9 mouse cellular contexts compared by ENCODE assay signal in the genomic region with DNA sequence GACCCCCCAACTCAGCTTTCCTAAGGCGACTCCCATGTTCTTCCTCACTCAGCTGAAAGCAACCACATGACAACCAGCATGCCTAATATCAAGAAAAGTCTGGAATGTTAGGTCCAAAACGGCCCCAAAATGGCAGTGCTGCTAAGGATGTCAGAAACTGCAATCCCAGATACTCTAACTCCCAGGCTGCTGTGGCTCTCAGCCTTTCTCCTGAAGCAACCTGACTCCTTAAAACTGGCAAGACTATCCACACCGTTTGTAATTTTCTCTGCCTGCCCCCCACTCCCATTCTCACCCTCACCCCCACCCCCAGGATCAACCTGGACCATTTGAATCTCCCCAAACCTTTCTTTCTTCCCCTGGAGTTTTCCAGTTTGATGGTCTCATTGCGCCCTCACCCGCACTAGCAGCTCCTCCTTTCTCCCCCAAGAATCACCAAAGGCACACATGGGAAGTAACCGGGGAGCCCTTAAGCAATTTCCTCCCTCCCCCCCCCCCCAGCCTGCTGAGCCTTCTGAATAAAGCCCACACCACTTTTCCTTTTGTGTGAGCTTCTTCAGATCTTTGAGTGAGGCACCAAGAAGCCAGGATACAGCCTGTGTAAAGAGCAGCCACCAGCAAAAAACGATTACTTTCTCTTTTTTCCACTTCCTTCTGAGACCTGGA.
DNase-seq lines count a peak whose midpoint lies in the region; ATAC-seq and TF ChIP-seq lines count a peak whose summit lies in the region.
"Had no signal": no experiment of that assay in that cellular context is flagged by ENCODE, and none has a peak within 500 bp of the region (broad histone marks: within the 10 kb centered on the region; RNA-seq: fewer than 3 reads in every experiment).

No protein-coding gene starts in this region.

- peaks cover 8% of the 10 kb centered on the region; the same call in 1 of the 2 replicates for H3K27me3 ChIP-seq in heart, embryonic 13.5 days (replicated peaks)
- H3K27me3 ChIP-seq in heart, adult 2 months (ENCODE audit: control insufficient read depth, insufficient read depth, low read length) = no peaks in the 10 kb centered on the region
- no peaks in the 10 kb centered on the region for H3K27me3 ChIP-seq in stomach, embryonic 15.5 days (replicated peaks)
- no peaks in the 10 kb centered on the region for H3K27me3 ChIP-seq in stomach, postnatal 0 days (ENCODE audit: control insufficient read depth, insufficient read depth, low read length)
- peaks cover 4% of the 10 kb centered on the region; the same call in 1 of the 2 replicates for H3K27me3 ChIP-seq in limb, embryonic 13.5 days

- peak overlapping the region; percentile 56 for H3K4me2 ChIP-seq in heart, embryonic 13.5 days
- peak overlapping the region; percentile 21; the same call in 1 of the 2 replicates for H3K4me2 ChIP-seq in stomach, embryonic 15.5 days
- H3K4me2 ChIP-seq in stomach, postnatal 0 days (replicated peaks; ENCODE audit: low read depth) = no peak overlapping the region
- peak overlapping the region; percentile 35; the same call in 1 of the 2 replicates for H3K4me2 ChIP-seq in limb, embryonic 13.5 days (replicated peaks)

- 30% methylated on average over 7 of the region's 7 CpGs for WGBS in heart, embryonic 13.5 days
- WGBS in heart, adult 2 months = 40% methylated on average over 7 of the region's 7 CpGs
- WGBS in stomach, embryonic 15.5 days = 39% methylated on average over 7 of the region's 7 CpGs
- 43% methylated on average over 7 of the region's 7 CpGs for WGBS in stomach, postnatal 0 days
- 33% methylated on average over 7 of the region's 7 CpGs for WGBS in limb, embryonic 13.5 days

- TF ChIP-seq CTCF in heart, adult 2 months (IDR thresholded peaks at IDR 0.05) = no peak
- TF ChIP-seq CTCF in stomach, postnatal 0 days (IDR thresholded peaks at IDR 0.05; ENCODE audit: low read depth) = no peak

- DNase-seq in heart, adult 2 months = no peak
- DNase-seq in stomach, postnatal 0 days (ENCODE audit: low spot score) = no peak
- no peak for DNase-seq in left cerebral cortex, adult 18-20 months (ENCODE audit: low spot score in 2 of 2)
- DNase-seq in cerebellum, postnatal 4 days (ENCODE audit: low spot score in 2 of 2) = no peak
- DNase-seq in frontal cortex, postnatal 10 days (ENCODE audit: low spot score in 2 of 2) = no peak
- DNase-seq: gastrocnemius, postnatal 14 days had no signal

- no peaks in the 10 kb centered on the region; the same call in 1 of the 2 replicates for H3K9me3 ChIP-seq in heart, embryonic 13.5 days
- no peaks in the 10 kb centered on the region for H3K9me3 ChIP-seq in stomach, embryonic 15.5 days
- no peaks in the 10 kb centered on the region for H3K9me3 ChIP-seq in stomach, postnatal 0 days (ENCODE audit: control insufficient read depth, low read length)
- no peaks in the 10 kb centered on the region for H3K9me3 ChIP-seq in limb, embryonic 13.5 days

- peak overlapping the region; percentile 15; the same call in 1 of the 2 replicates for H3K4me3 ChIP-seq in heart, embryonic 13.5 days
- no peak overlapping the region for H3K4me3 ChIP-seq in heart, adult 2 months
- no peak overlapping the region for H3K4me3 ChIP-seq in stomach, embryonic 15.5 days (replicated peaks)
- no peak overlapping the region for H3K4me3 ChIP-seq in stomach, postnatal 0 days (ENCODE audit: low read depth, low read length)
- no peak overlapping the region for H3K4me3 ChIP-seq in limb, embryonic 13.5 days

- no peak overlapping the region for H3K27ac ChIP-seq in heart, embryonic 13.5 days (replicated peaks)
- H3K27ac ChIP-seq in heart, adult 2 months = no peak overlapping the region
- H3K27ac ChIP-seq in stomach, embryonic 15.5 days = no peak overlapping the region
- H3K27ac ChIP-seq in stomach, postnatal 0 days (replicated peaks) = no peak overlapping the region
- no peak overlapping the region for H3K27ac ChIP-seq in limb, embryonic 13.5 days

- H3K79me2 ChIP-seq in heart, adult 2 months (replicated peaks; ENCODE audit: control insufficient read depth, insufficient read depth, low read length) = no peaks in the 10 kb centered on the region

- H3K4me1 ChIP-seq in heart, embryonic 13.5 days = peaks cover 12% of the 10 kb centered on the region
- peaks cover 1% of the 10 kb centered on the region for H3K4me1 ChIP-seq in heart, adult 2 months (ENCODE audit: control insufficient read depth, insufficient read depth, low read length)
- H3K4me1 ChIP-seq in stomach, embryonic 15.5 days = 0 out of 2 replicates have a peak, but pooled peaks cover 5% of the 10 kb centered on the region
- no peaks in the 10 kb centered on the region for H3K4me1 ChIP-seq in stomach, postnatal 0 days (replicated peaks; ENCODE audit: control insufficient read depth, insufficient read depth)
- H3K4me1 ChIP-seq in limb, embryonic 13.5 days = peaks cover 16% of the 10 kb centered on the region

- no peaks in the 10 kb centered on the region for H3K36me3 ChIP-seq in heart, embryonic 13.5 days
- no peaks in the 10 kb centered on the region for H3K36me3 ChIP-seq in heart, adult 2 months (ENCODE audit: control insufficient read depth, insufficient read depth, low read length)
- no peaks in the 10 kb centered on the region for H3K36me3 ChIP-seq in stomach, embryonic 15.5 days
- H3K36me3 ChIP-seq in stomach, postnatal 0 days (ENCODE audit: control insufficient read depth, insufficient read depth, low read length) = no peaks in the 10 kb centered on the region
- no peaks in the 10 kb centered on the region for H3K36me3 ChIP-seq in limb, embryonic 13.5 days

- intact Hi-C loops in heart, adult 2 months (cut with DNase I) = no loop called here

- no peak for ATAC-seq in heart, embryonic 13.5 days (ENCODE audit: extremely low read depth, insufficient number of reproducible peaks, low FRiP score, low TSS enrichment)
- no peak for ATAC-seq in stomach, embryonic 15.5 days (ENCODE audit: insufficient read depth, low FRiP score, low read depth)
- no peak for ATAC-seq in stomach, postnatal 0 days (ENCODE audit: low FRiP score, low TSS enrichment)
- ATAC-seq in limb, embryonic 13.5 days (ENCODE audit: low FRiP score, low read depth) = no peak

- TF ChIP-seq EP300 in heart, adult 2 months (IDR thresholded peaks at IDR 0.05; ENCODE audit: insufficient read depth, low read depth, low read length) = no peak
- TF ChIP-seq EP300 in stomach, postnatal 0 days (optimal IDR thresholded peaks at IDR 0.05) = no peak

- H3K9ac ChIP-seq in heart, embryonic 13.5 days = no peak overlapping the region
- no peak overlapping the region for H3K9ac ChIP-seq in heart, adult 2 months (ENCODE audit: low read depth, low read length)
- no peak overlapping the region for H3K9ac ChIP-seq in stomach, embryonic 15.5 days
- H3K9ac ChIP-seq in stomach, postnatal 0 days (ENCODE audit: low read length) = no peak overlapping the region
- no peak overlapping the region for H3K9ac ChIP-seq in limb, embryonic 13.5 days

- no peak for TF ChIP-seq POLR2A in heart, adult 2 months (IDR thresholded peaks at IDR 0.05; ENCODE audit: insufficient read depth, low read depth, low read length)
